Mouse (Mus musculus) monocyte, adult 2 months (primary cell): ENCODE measurements around the gene Olfr272.

Experiments
- DNase-seq, 2 experiments: peaks; one replicate each; pipeline ENCODE4 v3.0.0; 2022; ENCODE audit warnings: low spot score in 2 of 2, low read depth in 1 of 2

Gene Olfr272

DNA sequence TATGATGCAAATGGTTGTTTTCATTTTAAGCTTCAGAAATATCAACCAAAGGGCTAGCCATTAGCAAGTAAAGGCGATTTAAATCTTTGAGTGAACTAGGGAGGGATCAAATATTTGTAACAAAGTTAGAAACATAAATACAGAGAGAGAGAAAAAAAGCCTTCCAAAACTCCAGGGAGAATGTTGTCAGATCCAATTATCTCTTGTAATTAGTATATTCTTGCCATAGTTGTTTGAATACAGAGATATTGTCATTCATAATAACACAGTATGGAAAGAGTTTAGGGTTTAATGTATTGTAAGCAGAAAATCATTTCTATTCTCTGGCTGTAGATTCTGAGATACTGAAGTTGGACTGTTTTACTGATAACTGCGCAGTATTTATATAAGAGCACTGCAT is at the start of gene Olfr272:
Gene Olfr272 (minus strand): TSS at position 101 of the 400 bp plus-strand sequence.
- DNase-seq: no peak

- DNase-seq: no peak
Observed at GRCm38 (mm10) chr4:52964247-52964646, 45.3 kb upstream of the Olfr272 start, which contains the start of gene Olfr270. Olfr270 (plus strand) TSS chr4:52964547.

DNA sequence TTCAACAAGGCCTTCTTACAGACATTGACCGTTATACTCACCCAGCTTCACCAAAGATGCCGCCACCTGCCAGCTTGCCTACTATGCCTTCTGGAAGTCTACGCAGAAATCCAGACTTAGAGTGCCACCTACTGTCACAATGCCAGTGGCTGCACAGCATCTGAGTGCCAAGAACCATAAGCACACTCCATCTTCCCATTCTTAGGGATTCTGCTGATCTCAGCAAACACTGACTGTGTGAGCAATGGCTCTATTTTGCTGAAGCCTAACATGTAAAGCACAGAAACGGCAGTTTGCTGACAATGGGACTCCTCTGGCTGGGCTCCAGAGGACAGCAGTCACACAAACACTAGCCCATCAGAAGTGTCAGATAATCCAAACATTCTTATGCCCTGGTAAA is 39.7 kb upstream of the Olfr272 start:
- DNase-seq: no peak

DNA sequence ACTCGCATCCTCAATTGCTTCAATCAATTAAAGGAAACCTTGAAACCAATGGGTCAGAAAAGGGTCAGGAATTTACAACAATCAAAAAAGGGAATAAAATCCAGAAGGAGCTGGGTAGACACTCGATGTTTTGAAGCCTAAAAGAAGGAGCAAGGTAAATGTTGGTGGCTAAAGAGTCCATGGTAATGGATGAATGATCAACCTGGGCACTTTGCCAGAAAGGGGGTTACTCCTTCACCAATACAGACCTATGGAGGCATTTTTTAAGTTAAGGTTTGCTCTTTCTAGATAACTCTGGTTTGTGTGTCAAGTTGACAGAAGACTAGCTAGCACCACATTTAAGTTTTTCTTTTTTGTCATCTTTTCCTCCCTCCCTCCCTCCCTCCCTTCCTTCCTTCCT is 30.0 kb upstream of the Olfr272 start:
- no peak for DNase-seq

GRCm38 (mm10) chr4:52946665-52947064 is 27.7 kb upstream of the Olfr272 start:
- DNase-seq: no peak

- DNase-seq: no peak
Observed at GRCm38 (mm10) chr4:52930480-52930879, 11.5 kb upstream of the Olfr272 start.

GRCm38 (mm10) chr4:52917311-52917688 is 1.7 kb downstream of the Olfr272 start:
- DNase-seq: no peak

DNA sequence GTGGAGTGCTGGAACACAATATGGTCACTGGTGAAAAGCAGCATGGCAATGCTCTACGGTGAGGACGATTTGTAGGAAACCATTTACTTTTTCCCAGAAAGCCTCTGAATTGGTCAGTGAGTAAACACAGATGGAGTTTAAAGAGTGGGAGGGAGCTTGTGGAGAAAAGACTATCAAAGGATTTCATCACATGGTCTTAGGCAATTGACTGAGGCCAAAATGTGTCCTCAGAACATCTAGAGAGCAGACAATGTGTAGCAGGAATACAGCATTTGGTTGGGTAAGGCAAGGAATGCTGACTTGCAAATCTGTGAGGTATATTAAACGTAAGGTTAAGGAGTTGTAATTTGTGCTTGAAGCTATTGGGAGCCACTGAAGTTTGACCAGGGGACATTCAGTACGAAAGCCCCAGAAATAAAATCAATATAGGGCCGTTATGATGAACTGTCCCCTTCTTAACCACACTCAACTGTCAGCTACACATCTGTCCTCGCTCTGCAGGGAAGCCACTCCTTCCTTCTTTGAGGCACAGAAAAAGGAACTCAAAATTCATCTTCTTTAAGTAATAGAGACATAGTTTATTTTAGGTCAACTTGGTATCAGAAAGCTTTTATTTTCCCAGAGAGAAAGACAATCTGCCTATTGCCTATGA is 2.2 kb downstream of the Olfr272 start:
- no peak for DNase-seq

DNA sequence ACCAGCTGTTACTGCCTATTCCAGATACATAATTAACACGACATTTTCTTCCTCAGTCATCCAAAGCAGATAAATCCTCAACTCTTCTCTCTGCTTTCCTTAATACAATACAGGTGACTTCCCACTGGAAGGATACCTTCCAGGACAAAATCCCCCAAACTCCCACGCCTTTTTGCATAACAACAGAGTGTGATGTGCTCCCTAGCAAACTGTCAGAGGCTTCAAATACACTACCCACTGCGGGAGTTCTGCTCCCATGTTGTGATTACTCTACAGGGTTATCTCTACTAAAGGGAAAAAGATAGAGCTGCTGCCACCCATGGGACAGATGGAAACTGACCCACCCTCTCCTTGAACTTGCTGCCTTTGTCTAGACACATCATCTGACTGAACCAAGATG is 6.6 kb downstream of the Olfr272 start:
- no peak for DNase-seq

- DNase-seq: no peak
Observed at GRCm38 (mm10) chr4:52909542-52909941, 9.4 kb downstream of the Olfr272 start.

DNA sequence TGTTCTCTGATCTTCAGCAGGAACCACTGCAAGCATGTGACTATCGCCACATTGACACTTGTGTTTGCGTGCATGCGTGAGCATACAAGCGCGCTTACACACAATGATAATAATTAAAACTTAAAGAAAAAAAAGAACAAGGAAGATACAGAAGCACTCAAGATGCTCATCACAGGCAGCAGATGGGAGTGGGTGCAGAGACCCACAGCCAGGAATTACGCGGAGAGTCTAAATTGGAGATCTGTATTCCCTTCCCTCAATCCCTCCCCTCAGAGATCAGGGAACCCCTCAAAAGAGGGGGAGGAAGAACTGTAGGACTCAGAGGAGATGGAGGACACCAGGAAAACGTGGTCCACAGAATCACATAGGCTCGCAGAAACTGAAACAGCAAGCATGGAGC is 54.8 kb downstream of the Olfr272 start:
- DNase-seq: no peak
